Mouse (Mus musculus) small intestine, adult 2 months (tissue): ENCODE results near the gene Actr1a.

Experiments used
- CTCF ChIP-seq: fragments of 200-500 bp; IDR thresholded peaks from 2 replicates; pipeline ENCODE4 v1.5.1; 2012; ENCODE audit warnings: low read depth, mild to moderate bottlenecking, control low read depth, inconsistent platforms, low read length, moderate library complexity, mixed read lengths; ENCODE audit not compliant: insufficient replicate concordance, insufficient read length; ENCODE audit errors: extremely low read depth
- POLR2A ChIP-seq: fragments of 200-500 bp; IDR thresholded peaks from 2 replicates; pipeline ENCODE4 v1.6.1; 2012; ENCODE audit warnings: low read depth, mild to moderate bottlenecking, control low read depth, inconsistent platforms, low read length, moderate library complexity

- TF ChIP-seq CTCF (no peak), POLR2A (no peak)
Observed at GRCm38 (mm10) chr19:46434148-46434547, 38.6 kb upstream of the Actr1a start.
